Mouse (Mus musculus) neural tube, embryonic 15.5 days (tissue): Measurements from ENCODE around the gene Cep131. TPM values are rescaled to one million over a fixed set of nuclear protein-coding genes. Genes with fewer than 3 reads are reported as not detected.

ENCODE experiments used
- ATAC-seq: fragments of 200-750 bp; cut with Nextera tagmentation; 2 replicates; pipeline ENCODE4 v1.8.0; 2017; ENCODE audit warnings: mild to moderate bottlenecking, moderate TSS enrichment, moderate library complexity; ENCODE audit not compliant: low FRiP score
- H3K27ac ChIP-seq: fragments of 300-500 bp; sonication (generic); replicated peaks from 2 replicates; pipeline ENCODE4 v1.5.1; 2015; ENCODE audit warnings: mild to moderate bottlenecking, inconsistent platforms
- H3K27me3 ChIP-seq: fragments of 300-500 bp; sonication (generic); replicated peaks from 2 replicates; pipeline ENCODE4 v1.6.1; 2015; ENCODE audit warnings: inconsistent platforms
- H3K36me3 ChIP-seq: fragments of 300-500 bp; sonication (generic); 2 replicates; pipeline ENCODE4 v1.6.1; 2015; ENCODE audit warnings: inconsistent platforms
- H3K4me1 ChIP-seq: fragments of 300-500 bp; sonication (generic); 2 replicates; pipeline ENCODE4 v1.6.1; 2015; ENCODE audit warnings: inconsistent platforms
- H3K4me2 ChIP-seq: fragments of 300-500 bp; sonication (generic); 2 replicates; pipeline ENCODE4 v1.6.1; 2015; ENCODE audit warnings: inconsistent platforms, mild to moderate bottlenecking, moderate library complexity
- H3K4me3 ChIP-seq: fragments of 300-500 bp; sonication (generic); replicated peaks from 2 replicates; pipeline ENCODE4 v1.5.1; 2015; ENCODE audit warnings: mild to moderate bottlenecking, inconsistent platforms
- H3K9ac ChIP-seq: fragments of 300-500 bp; sonication (generic); replicated peaks from 2 replicates; pipeline ENCODE4 v1.6.1; 2015; ENCODE audit warnings: mild to moderate bottlenecking, inconsistent platforms
- H3K9me3 ChIP-seq: fragments of 300-500 bp; sonication (generic); replicated peaks from 2 replicates; pipeline ENCODE4 v1.6.1; 2016; ENCODE audit warnings: inconsistent platforms
- WGBS: fragments of 180-500 bp; shearing (Covaris S2); methylation state at CpG from one replicate; pipeline ENCODE4 v1.1.7; 2015; ENCODE audit warnings: mixed read lengths; 5-methylcytosine and 5-hydroxymethylcytosine counted together
- polyA plus RNA-seq: library from polyadenylated mRNA; unstranded; fragments of >200 nt; fragmentation: Nextera tagmentation; extraction: Ambion mirVana; gene quantifications from 2 replicates; pipeline ENCODE4 v1.2.1, GENCODE M21; 2015

Cep131 gene
- polyA plus RNA-seq, 1 experiment from 2014 or later, result 26.0 TPM

GRCm38 (mm10) chr11:120047531-120048251 lies 38.9 kb downstream of the Cep131 start:
- ATAC-seq, result peak; percentile 36
- Histone ChIP-seq H3K9me3 (no peaks in the 10 kb centered on the region), H3K27ac (peak overlapping the region; percentile 85), H3K36me3 (no peaks in the 10 kb centered on the region), H3K27me3 (no peaks in the 10 kb centered on the region), H3K9ac (peak overlapping the region; percentile 68), H3K4me1 (peaks cover 70% of the 10 kb centered on the region), H3K4me3 (peak overlapping the region; percentile 57), H3K4me2 (peak overlapping the region; percentile 72)
- 5% methylated on average over 23 of the region's 23 CpGs for WGBS

DNA sequence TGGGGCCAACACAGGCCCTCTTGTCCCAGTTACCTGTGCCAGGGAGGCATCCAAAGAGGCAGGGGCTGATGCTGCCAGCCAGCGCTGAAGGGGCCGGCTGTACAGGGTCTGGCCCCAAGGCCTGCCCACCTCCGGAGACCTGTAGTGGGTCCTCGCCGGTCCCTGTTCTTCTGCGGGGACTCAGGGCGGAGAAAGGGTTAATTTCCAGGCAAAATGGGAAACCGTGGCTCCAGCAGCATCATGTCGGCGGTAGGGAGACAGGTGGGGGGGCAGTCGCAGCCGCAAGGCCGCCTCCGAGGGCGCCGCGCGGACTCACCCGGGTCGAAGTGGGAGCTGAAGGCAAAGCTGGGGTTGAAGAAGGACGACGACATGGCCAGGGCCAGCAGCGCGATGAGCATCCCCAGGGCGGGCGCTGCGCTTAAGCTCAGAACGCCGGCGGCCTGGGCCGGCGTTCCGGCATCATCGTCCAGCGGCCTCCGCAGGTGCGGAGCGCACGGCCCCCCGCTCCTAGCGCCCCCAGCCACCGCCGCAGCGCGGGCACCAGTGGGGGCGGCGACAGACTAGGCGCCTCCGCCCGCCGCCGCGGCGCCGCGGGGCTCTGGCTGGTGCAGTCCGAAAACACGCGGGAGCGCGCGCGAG lies 40.0 kb downstream of the Cep131 start, which contains the start of gene Aatk:
TSS of gene Aatk (minus strand) at position 615 of the 639 bp plus-strand sequence.
- peak; percentile 32 for ATAC-seq
- Histone ChIP-seq H3K9ac (peak within 1 kb of the TSS; percentile 68), H3K27me3 (no peaks in the 10 kb centered on the region), H3K36me3 (no peaks in the 10 kb centered on the region), H3K4me2 (peak within 1 kb of the TSS; percentile 72), H3K9me3 (no peaks in the 10 kb centered on the region), H3K4me1 (peaks cover 75% of the 10 kb centered on the region), H3K4me3 (peak within 1 kb of the TSS; percentile 57), H3K27ac (peak within 1 kb of the TSS; percentile 85)
- 2% methylated on average over 51 of the region's 63 CpGs for WGBS

DNA sequence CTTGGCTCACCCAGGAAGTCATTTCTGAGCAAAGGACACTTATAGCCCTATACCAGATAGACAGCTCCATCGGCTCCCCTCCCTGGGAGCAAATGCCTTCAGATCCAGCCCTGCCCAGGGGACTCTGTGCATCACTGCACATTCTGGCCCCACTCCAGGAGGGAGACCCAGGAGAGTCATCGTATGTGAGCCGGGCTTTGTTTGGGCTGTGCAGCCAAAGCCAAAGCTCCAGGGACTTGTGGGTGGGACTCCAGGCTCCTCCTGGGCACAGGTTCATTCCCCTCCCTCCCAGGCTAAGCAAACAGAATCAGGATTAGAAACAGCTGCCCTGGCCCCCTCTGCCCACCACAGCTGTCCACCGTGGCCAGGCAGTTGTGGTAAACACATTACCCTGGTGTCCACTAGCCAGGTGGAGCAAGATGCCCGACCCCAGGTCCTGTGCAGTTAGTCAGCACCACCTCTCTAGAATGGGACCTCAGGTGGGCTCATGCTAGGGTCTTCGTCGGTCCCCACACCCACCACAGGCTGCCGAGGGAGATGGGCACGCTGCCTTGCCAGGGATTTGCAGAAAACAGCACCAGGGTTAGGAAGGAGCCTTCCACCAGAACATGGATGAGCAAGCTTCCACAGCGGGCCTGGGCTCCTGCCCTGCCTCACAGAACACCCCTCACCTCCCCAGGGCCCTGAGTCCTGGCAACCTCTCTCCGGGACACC lies 40.6 kb downstream of the Cep131 start:
- H3K27me3 ChIP-seq, result no peaks in the 10 kb centered on the region
- peak overlapping the region; percentile 57 for H3K4me3 ChIP-seq
- peak overlapping the region; percentile 68 for H3K9ac ChIP-seq
- no peaks in the 10 kb centered on the region for H3K9me3 ChIP-seq
- peak overlapping the region; percentile 85 for H3K27ac ChIP-seq
- H3K36me3 ChIP-seq, result no peaks in the 10 kb centered on the region
- peaks cover 75% of the 10 kb centered on the region for H3K4me1 ChIP-seq
- WGBS, result 29% methylated on average over 11 of the region's 11 CpGs
- H3K4me2 ChIP-seq, result peak overlapping the region; percentile 72
- peak; percentile 19; the same call in 1 of the 2 replicates for ATAC-seq

DNA sequence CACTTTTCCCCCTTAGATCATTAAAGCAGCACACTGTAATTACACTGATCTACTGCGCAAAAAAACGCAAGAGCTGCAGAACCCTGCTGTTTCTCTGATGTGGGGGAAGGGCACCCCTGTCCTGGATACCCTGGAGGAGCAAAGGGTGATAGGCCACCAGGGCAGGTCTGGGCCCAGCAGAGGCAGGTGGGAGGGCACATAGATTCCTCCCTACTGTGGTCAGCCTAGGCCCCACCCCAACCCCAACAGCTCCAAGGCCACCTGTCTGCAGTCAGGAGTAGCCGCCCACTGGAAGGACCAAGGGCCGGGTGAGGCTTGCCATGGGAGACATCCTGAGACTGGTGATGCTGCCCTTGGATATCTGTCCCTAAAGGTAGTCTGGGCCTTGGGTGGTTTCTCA lies 41.3 kb downstream of the Cep131 start:
- Histone ChIP-seq H3K27ac (peak overlapping the region; percentile 85), H3K4me2 (peak overlapping the region; percentile 72), H3K4me3 (peak overlapping the region; percentile 57), H3K9ac (peak overlapping the region; percentile 68), H3K9me3 (no peaks in the 10 kb centered on the region), H3K4me1 (peaks cover 79% of the 10 kb centered on the region), H3K36me3 (no peaks in the 10 kb centered on the region), H3K27me3 (no peaks in the 10 kb centered on the region)
- ATAC-seq, result no peak
- WGBS, result 47% methylated on average over 4 of the region's 4 CpGs

DNA sequence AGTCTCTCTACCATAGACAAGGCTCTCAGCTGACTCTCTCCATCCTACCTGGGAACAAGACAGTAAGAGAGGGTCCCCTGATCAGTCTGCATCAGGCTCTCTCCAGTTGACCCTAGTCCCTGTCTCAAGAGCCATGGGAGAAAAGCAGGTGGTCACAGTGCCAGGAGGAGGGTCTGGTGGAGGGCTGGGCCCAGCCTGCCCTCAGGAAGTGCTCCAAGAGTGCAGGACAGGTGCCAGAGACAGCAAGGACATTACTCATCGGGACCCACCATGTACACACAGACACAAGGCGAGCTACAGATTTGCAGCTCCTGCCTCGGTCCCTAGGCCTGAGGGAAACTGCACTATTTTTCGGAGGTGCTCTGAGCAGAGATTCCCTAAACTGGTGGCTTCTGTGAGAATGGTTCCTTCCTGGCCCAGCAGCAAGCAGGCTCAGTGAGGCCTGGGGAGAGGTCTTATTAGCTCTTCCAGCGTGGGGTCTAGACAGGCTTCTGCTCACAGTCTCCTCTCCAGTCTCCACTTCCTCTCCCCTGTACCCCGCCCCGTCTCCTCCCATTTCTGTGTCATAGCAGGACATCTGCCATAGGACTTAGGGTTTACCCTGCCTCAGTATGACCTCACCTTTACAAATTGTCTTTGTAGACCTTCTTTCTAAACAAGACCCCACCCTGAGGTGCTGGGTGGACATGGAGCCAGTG lies 44.3 kb downstream of the Cep131 start:
- Histone ChIP-seq H3K4me3 (no peak overlapping the region), H3K9me3 (no peaks in the 10 kb centered on the region), H3K36me3 (no peaks in the 10 kb centered on the region), H3K4me1 (peaks cover 77% of the 10 kb centered on the region), H3K27ac (no peak overlapping the region), H3K4me2 (no peak overlapping the region), H3K27me3 (no peaks in the 10 kb centered on the region), H3K9ac (no peak overlapping the region)
- no peak for ATAC-seq
- 79% methylated on average over 7 of the region's 7 CpGs for WGBS

GRCm38 (mm10) chr11:120041191-120042123 lies 45.2 kb downstream of the Cep131 start:
- Histone ChIP-seq H3K27me3 (no peaks in the 10 kb centered on the region), H3K4me2 (no peak overlapping the region), H3K9ac (no peak overlapping the region), H3K4me3 (no peak overlapping the region), H3K27ac (no peak overlapping the region), H3K36me3 (no peaks in the 10 kb centered on the region), H3K9me3 (no peaks in the 10 kb centered on the region), H3K4me1 (peaks cover 75% of the 10 kb centered on the region)
- ATAC-seq, result no peak
- WGBS, result 77% methylated on average over 13 of the region's 13 CpGs

DNA sequence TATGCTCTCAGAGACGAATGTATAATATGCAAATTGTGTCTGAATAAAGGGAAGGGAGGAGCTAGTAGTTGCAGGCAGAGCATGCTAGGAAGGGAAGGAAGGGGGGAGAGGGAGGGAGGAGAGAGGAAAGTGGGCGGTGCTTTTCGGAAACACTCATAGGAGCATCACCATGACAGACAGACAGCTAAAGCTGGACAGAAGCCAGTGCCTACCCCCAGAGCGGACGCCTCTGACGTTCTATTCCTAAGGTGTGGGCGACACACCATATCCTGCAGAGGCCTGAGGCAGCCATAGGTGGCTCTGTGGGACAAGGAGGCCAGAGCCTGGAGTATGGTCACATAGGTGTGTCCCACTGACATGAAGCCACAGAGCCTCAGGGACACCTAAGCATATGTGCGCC lies 46.2 kb downstream of the Cep131 start:
- no peaks in the 10 kb centered on the region for H3K27me3 ChIP-seq
- no peak overlapping the region for H3K27ac ChIP-seq
- peaks cover 65% of the 10 kb centered on the region for H3K4me1 ChIP-seq
- no peak overlapping the region for H3K4me2 ChIP-seq
- 70% methylated on average over 8 of the region's 8 CpGs for WGBS
- H3K9me3 ChIP-seq, result no peaks in the 10 kb centered on the region
- no peak overlapping the region; the same call in 1 of the 2 replicates for H3K9ac ChIP-seq
- no peak overlapping the region for H3K4me3 ChIP-seq
- H3K36me3 ChIP-seq, result no peaks in the 10 kb centered on the region
- ATAC-seq, result no peak

GRCm38 (mm10) chr11:120039581-120039980 lies 47.0 kb downstream of the Cep131 start:
- no peaks in the 10 kb centered on the region for H3K27me3 ChIP-seq
- no peak overlapping the region for H3K4me3 ChIP-seq
- H3K9me3 ChIP-seq, result no peaks in the 10 kb centered on the region
- H3K36me3 ChIP-seq, result no peaks in the 10 kb centered on the region
- H3K4me2 ChIP-seq, result no peak overlapping the region
- WGBS, result 34% methylated on average over 4 of the region's 4 CpGs
- H3K4me1 ChIP-seq, result peaks cover 58% of the 10 kb centered on the region
- peak overlapping the region; percentile 52; the same call in 1 of the 2 replicates for H3K27ac ChIP-seq
- ATAC-seq, result no peak
- no peak overlapping the region for H3K9ac ChIP-seq

GRCm38 (mm10) chr11:120034762-120035161 lies 51.9 kb downstream of the Cep131 start:
- 78% methylated on average over 5 of the region's 5 CpGs for WGBS
- no peak overlapping the region for H3K4me2 ChIP-seq
- ATAC-seq, result no peak
- peaks cover 29% of the 10 kb centered on the region for H3K4me1 ChIP-seq
- no peaks in the 10 kb centered on the region for H3K27me3 ChIP-seq
- no peak overlapping the region for H3K9ac ChIP-seq
- H3K4me3 ChIP-seq, result no peak overlapping the region
- no peaks in the 10 kb centered on the region for H3K9me3 ChIP-seq
- no peak overlapping the region for H3K27ac ChIP-seq
- no peaks in the 10 kb centered on the region for H3K36me3 ChIP-seq

- H3K9me3 ChIP-seq, result no peaks in the 10 kb centered on the region
- no peaks in the 10 kb centered on the region for H3K36me3 ChIP-seq
- H3K27me3 ChIP-seq, result no peaks in the 10 kb centered on the region
- H3K4me3 ChIP-seq, result no peak overlapping the region
- no peak for ATAC-seq
- peaks cover 26% of the 10 kb centered on the region for H3K4me1 ChIP-seq
- H3K27ac ChIP-seq, result no peak overlapping the region; the same call in 1 of the 2 replicates
- no peak overlapping the region for H3K9ac ChIP-seq
- 45% methylated on average over 3 of the region's 3 CpGs for WGBS
- H3K4me2 ChIP-seq, result no peak overlapping the region
These were observed 52.3 kb downstream of the Cep131 start for GRCm38 (mm10) chr11:120034306-120034705.
